Mouse (Mus musculus) midbrain, embryonic 12.5 days (tissue): Measurements from ENCODE around the gene Ppil1. TPM values are rescaled to one million over a fixed set of nuclear protein-coding genes. Genes with fewer than 3 reads are reported as not detected.

ENCODE experiments used
- ATAC-seq: fragments of 200-750 bp; cut with Nextera tagmentation; 2 replicates; pipeline ENCODE4 v1.8.0; 2017; ENCODE audit warnings: low read depth, moderate TSS enrichment, moderate library complexity; ENCODE audit not compliant: low FRiP score
- H3K27ac ChIP-seq: fragments of 300-500 bp; sonication (generic); replicated peaks from 2 replicates; pipeline ENCODE4 v1.5.1; 2016; ENCODE audit warnings: mild to moderate bottlenecking
- H3K27me3 ChIP-seq: fragments of 300-500 bp; sonication (generic); 2 replicates; pipeline ENCODE4 v1.6.1; 2016; ENCODE audit warnings: mild to moderate bottlenecking
- H3K36me3 ChIP-seq: fragments of 300-500 bp; sonication (generic); 2 replicates; pipeline ENCODE4 v1.6.1; 2016
- H3K4me1 ChIP-seq: fragments of 300-500 bp; sonication (generic); 2 replicates; pipeline ENCODE4 v1.6.1; 2016
- H3K4me2 ChIP-seq: fragments of 300-500 bp; sonication (generic); replicated peaks from 2 replicates; pipeline ENCODE4 v1.6.1; 2016; ENCODE audit warnings: mild to moderate bottlenecking, moderate library complexity
- H3K4me3 ChIP-seq: fragments of 300-500 bp; sonication (generic); 2 replicates; pipeline ENCODE4 v1.5.1; 2016; ENCODE audit warnings: mild to moderate bottlenecking
- H3K9ac ChIP-seq: fragments of 300-500 bp; sonication (generic); replicated peaks from 2 replicates; pipeline ENCODE4 v1.6.1; 2016; ENCODE audit warnings: mild to moderate bottlenecking, moderate library complexity
- H3K9me3 ChIP-seq: fragments of 300-500 bp; sonication (generic); 2 replicates; pipeline ENCODE4 v1.6.1; 2016; ENCODE audit warnings: mild to moderate bottlenecking
- WGBS: fragments of 180-500 bp; shearing (Covaris S2); methylation state at CpG from one replicate; pipeline ENCODE4 v1.1.7; 2016; 5-methylcytosine and 5-hydroxymethylcytosine counted together
- polyA plus RNA-seq: library from polyadenylated mRNA; unstranded; fragments of >200 nt; fragmentation: Nextera tagmentation; extraction: Ambion mirVana; gene quantifications from 2 replicates; pipeline ENCODE4 v1.2.1, GENCODE M21; 2016

Ppil1 gene
- polyA plus RNA-seq, 1 experiment from 2014 or later: 129 TPM

GRCm38 (mm10) chr17:29247881-29248280, 16.1 kb downstream of the Ppil1 start:
- WGBS: 88% methylated on average over 13 of the region's 13 CpGs
- H3K27ac ChIP-seq: no peak overlapping the region
- H3K9ac ChIP-seq: no peak overlapping the region
- peaks cover 35% of the 10 kb centered on the region for H3K4me1 ChIP-seq
- H3K9me3 ChIP-seq: no peaks in the 10 kb centered on the region
- no peak for ATAC-seq
- no peak overlapping the region for H3K4me2 ChIP-seq
- no peaks in the 10 kb centered on the region for H3K27me3 ChIP-seq
- peaks cover 43% of the 10 kb centered on the region for H3K36me3 ChIP-seq
- no peak overlapping the region for H3K4me3 ChIP-seq

DNA sequence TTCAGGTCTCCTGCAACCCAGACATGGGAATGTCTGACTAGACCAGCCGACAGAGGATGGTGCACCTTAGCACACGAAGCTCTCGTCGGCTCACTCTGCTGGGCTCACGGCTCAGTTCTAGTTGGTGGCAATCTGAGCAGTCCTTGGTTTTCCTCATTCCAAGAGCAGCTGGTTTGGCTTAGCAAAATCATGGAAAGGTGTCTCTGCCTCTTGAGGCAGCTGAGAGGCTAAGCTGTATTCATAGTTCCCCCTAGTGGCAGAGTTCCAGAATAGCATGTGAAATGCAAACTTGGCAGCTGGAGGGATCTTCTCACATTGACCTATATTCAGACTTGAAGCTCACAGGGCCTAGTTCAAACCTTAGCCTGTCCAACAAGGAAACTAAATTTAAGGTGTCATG, 17.4 kb downstream of the Ppil1 start:
- H3K4me3 ChIP-seq: no peak overlapping the region
- no peaks in the 10 kb centered on the region for H3K9me3 ChIP-seq
- ATAC-seq: 0 out of 2 replicates have a peak, but pooled peaks have one; percentile 34
- H3K4me2 ChIP-seq: no peak overlapping the region
- 0 out of 2 replicates have a peak overlapping the region, but pooled peaks have one; percentile 46 for H3K27ac ChIP-seq
- WGBS: 24% methylated on average over 5 of the region's 5 CpGs
- peaks cover 30% of the 10 kb centered on the region for H3K36me3 ChIP-seq
- no peak overlapping the region for H3K9ac ChIP-seq
- H3K27me3 ChIP-seq: peaks cover 9% of the 10 kb centered on the region
- H3K4me1 ChIP-seq: peaks cover 36% of the 10 kb centered on the region

DNA sequence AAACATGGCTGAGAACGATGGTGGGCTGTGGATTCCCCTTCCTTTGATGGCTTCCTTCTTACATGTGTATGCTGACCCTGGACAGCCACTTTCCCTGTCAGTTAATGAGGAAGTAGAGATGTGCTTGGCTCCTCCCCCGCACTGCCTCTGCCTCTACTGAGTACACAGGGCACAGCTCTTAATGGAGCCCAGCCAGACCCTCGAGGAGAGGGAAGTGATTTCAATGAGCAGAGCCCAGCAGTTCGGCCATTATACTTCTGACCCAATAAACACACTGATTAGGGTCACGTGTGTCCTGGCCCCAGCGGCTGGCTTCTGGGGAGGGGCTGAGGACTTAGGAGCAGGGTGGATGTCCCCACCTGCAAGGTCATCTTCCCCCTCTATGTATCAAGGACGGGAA, 18.3 kb downstream of the Ppil1 start:
- peak overlapping the region; percentile 71 for H3K27ac ChIP-seq
- peak; percentile 30; the same call in 1 of the 2 replicates for ATAC-seq
- no peak overlapping the region for H3K9ac ChIP-seq
- H3K4me1 ChIP-seq: peaks cover 36% of the 10 kb centered on the region
- peaks cover 9% of the 10 kb centered on the region for H3K27me3 ChIP-seq
- no peaks in the 10 kb centered on the region for H3K9me3 ChIP-seq
- H3K4me2 ChIP-seq: no peak overlapping the region
- peaks cover 21% of the 10 kb centered on the region for H3K36me3 ChIP-seq
- H3K4me3 ChIP-seq: no peak overlapping the region
- WGBS: 29% methylated on average over 7 of the region's 7 CpGs

DNA sequence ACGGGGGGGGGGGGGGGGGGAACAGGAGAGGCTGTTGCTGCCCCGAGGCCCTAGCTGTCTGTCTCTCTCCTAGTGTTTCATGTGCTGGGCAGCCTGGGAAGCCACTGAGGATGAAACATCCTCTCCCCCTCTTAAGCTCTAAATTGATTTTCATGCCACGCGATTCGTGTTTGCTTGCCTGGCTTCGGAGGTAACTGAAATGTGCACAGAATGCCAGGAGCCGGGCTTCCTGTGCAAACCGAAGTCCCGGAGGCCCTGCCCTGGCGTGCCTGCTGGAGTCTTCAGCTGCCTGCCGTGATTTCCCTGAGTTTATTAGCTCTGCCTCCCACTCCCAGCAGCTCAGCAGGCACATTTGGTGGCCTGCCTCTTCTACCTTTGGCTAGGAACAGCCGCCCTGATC, 19.1 kb downstream of the Ppil1 start:
- ATAC-seq: no peak

DNA sequence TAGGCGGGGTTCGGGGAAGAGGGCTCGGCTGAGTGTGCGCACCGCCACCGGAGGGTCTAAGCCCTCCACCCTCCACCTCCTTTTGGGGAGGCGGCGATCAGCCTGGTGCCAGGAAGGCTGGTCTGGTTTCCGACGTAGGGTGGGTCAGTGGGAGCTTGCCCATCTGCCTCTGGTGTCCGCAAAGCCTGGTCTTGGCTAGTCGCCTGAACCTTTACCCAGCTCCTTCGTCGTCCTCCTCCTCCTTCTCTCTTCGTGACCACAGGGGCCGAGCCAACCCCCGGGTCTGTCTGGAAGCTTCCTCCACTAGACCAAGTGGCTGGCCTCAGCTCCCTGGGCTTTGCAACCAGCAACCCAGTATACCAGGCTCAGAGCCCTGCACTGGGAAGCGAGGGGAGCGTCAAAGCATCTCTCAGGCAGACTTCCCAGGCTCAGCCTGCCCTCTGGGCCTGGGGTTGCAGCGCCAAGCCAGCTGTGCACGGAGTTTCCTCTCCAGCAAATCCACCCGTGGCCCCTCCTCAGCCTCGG, 25.5 kb downstream of the Ppil1 start:
- Histone ChIP-seq H3K4me3 (peak overlapping the region; percentile 62), H3K9me3 (no peaks in the 10 kb centered on the region), H3K36me3 (no peaks in the 10 kb centered on the region), H3K27ac (peak overlapping the region; percentile 20; the same call in 1 of the 2 replicates), H3K27me3 (peaks cover 63% of the 10 kb centered on the region), H3K4me1 (peaks cover 32% of the 10 kb centered on the region), H3K4me2 (peak overlapping the region; percentile 100), H3K9ac (peak overlapping the region; percentile 55)
- 4% methylated on average over 18 of the region's 23 CpGs for WGBS
- ATAC-seq: 0 out of 2 replicates have a peak, but pooled peaks have one; percentile 23

More for the DNA sequence above, 19.1 kb downstream of the Ppil1 start:
- peaks cover 36% of the 10 kb centered on the region for H3K4me1 ChIP-seq
- no peak overlapping the region for H3K4me3 ChIP-seq
- H3K9ac ChIP-seq: 0 out of 2 replicates have a peak overlapping the region, but pooled peaks have one; percentile 0
- peak overlapping the region; percentile 1; the same call in 1 of the 2 replicates for H3K4me2 ChIP-seq
- peak overlapping the region; percentile 71 for H3K27ac ChIP-seq
- peaks cover 16% of the 10 kb centered on the region for H3K27me3 ChIP-seq
- no peaks in the 10 kb centered on the region for H3K9me3 ChIP-seq
- peaks cover 13% of the 10 kb centered on the region for H3K36me3 ChIP-seq
- 18% methylated on average over 10 of the region's 12 CpGs for WGBS

- Histone ChIP-seq H3K4me1 (peaks cover 28% of the 10 kb centered on the region), H3K27me3 (peaks cover 63% of the 10 kb centered on the region), H3K4me3 (peak within 1 kb of the TSS; percentile 62), H3K9ac (peak within 1 kb of the TSS; percentile 55), H3K9me3 (no peaks in the 10 kb centered on the region), H3K27ac (peak within 1 kb of the TSS; percentile 20; the same call in 1 of the 2 replicates), H3K36me3 (no peaks in the 10 kb centered on the region), H3K4me2 (peak within 1 kb of the TSS; percentile 100)
- under 1% methylated on average over 49 of the region's 73 CpGs for WGBS
- ATAC-seq: peak; percentile 57
These were observed 26.1 kb downstream of the Ppil1 start, which contains the start of gene Cpne5 for GRCm38 (mm10) chr17:29237772-29238420. Cpne5 (minus strand) TSS chr17:29238167.

DNA sequence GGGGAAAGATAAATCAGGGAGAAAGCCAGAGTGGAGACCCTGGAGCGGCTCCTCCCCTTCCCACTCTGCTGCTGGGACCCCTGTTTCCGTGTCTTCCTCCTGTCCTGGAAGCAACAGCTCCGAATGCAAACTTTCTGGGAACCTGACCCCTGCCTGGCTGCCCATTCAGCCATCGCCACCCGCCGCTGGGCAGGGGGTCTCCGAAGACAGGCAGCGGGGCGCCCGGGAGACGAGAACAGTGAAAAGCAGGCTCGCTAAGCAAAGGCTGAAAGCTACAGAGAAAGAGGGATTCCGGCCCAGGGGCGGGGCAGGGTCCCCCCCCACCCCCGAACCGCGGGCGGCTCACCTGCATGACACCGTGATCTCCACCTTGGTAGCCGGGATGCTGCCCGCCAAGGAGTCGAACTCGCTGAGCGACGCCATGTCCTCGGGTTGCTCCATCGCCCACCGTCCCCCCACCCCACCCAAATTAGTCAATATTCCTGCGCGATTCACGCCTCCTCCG, 26.7 kb downstream of the Ppil1 start:
- Histone ChIP-seq H3K27ac (no peak overlapping the region), H3K9ac (peak overlapping the region; percentile 55), H3K27me3 (peaks cover 61% of the 10 kb centered on the region), H3K4me1 (peaks cover 28% of the 10 kb centered on the region), H3K4me3 (peak overlapping the region; percentile 62), H3K36me3 (no peaks in the 10 kb centered on the region), H3K9me3 (no peaks in the 10 kb centered on the region), H3K4me2 (peak overlapping the region; percentile 100)
- ATAC-seq: no peak
- WGBS: under 1% methylated on average over 32 of the region's 32 CpGs

DNA sequence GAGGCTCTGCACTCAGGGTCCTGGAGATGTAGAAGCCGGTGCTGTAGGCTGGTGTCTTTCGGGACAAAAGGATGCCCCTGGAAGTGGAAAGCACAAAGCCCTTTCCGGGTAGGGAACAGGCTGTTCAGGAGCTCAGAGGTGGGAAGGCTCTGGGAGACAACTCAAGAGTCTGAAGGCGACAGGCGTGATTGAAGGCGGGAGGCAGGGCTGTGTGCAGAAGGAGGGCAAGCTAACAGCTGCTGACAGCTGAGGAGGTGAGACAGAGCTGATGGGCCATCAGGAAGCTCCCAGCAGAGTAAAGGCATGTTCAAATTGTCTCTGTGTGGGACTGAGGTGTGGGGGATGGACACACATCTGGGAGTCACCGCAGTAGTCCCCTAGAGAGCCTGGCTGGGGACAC, 27.9 kb downstream of the Ppil1 start:
- 65% methylated on average over 7 of the region's 7 CpGs for WGBS
- Histone ChIP-seq H3K9me3 (no peaks in the 10 kb centered on the region), H3K27me3 (peaks cover 54% of the 10 kb centered on the region), H3K9ac (no peak overlapping the region), H3K4me3 (no peak overlapping the region), H3K4me1 (peaks cover 28% of the 10 kb centered on the region), H3K27ac (no peak overlapping the region), H3K4me2 (no peak overlapping the region), H3K36me3 (no peaks in the 10 kb centered on the region)
- ATAC-seq: no peak

GRCm38 (mm10) chr17:29231109-29231508, 32.9 kb downstream of the Ppil1 start:
- H3K4me3 ChIP-seq: no peak overlapping the region
- H3K9me3 ChIP-seq: no peaks in the 10 kb centered on the region
- peaks cover 7% of the 10 kb centered on the region; the same call in 1 of the 2 replicates for H3K4me1 ChIP-seq
- no peak for ATAC-seq
- H3K36me3 ChIP-seq: no peaks in the 10 kb centered on the region
- no peak overlapping the region for H3K27ac ChIP-seq
- no peak overlapping the region for H3K4me2 ChIP-seq
- no peak overlapping the region for H3K9ac ChIP-seq
- WGBS: 89% methylated on average over 10 of the region's 10 CpGs
- H3K27me3 ChIP-seq: peaks cover 16% of the 10 kb centered on the region

GRCm38 (mm10) chr17:29220631-29221030, 43.4 kb downstream of the Ppil1 start:
- H3K9me3 ChIP-seq: no peaks in the 10 kb centered on the region
- H3K36me3 ChIP-seq: no peaks in the 10 kb centered on the region
- H3K27ac ChIP-seq: no peak overlapping the region
- no peak overlapping the region for H3K4me3 ChIP-seq
- H3K4me1 ChIP-seq: peaks cover 22% of the 10 kb centered on the region
- 55% methylated on average over 14 of the region's 14 CpGs for WGBS
- peaks cover 10% of the 10 kb centered on the region; the same call in 1 of the 2 replicates for H3K27me3 ChIP-seq
- no peak for ATAC-seq
- no peak overlapping the region; the same call in 1 of the 2 replicates for H3K9ac ChIP-seq
- no peak overlapping the region for H3K4me2 ChIP-seq

DNA sequence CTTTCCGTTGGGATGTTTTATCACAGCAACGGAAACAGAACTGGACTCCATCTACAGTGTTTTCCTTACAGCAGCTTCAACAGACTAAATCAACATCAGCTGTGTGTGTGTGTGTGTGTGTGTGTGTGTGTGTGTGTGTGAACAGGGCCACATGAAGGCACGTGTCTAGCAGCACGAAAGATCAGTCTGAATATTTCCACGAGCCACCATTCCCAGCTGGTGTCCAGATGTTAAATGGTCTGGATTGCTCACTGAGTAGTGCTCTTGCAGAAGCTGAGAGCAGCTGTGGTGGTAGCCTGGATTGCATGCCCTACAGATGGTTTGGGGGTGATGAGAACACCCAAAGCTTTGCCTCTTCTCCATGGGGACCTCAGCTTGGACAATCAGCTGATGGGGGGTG, 46.0 kb downstream of the Ppil1 start:
- peaks cover 19% of the 10 kb centered on the region; the same call in 1 of the 2 replicates for H3K27me3 ChIP-seq
- no peaks in the 10 kb centered on the region for H3K9me3 ChIP-seq
- H3K9ac ChIP-seq: no peak overlapping the region
- no peak overlapping the region for H3K4me3 ChIP-seq
- no peak overlapping the region for H3K27ac ChIP-seq
- H3K4me2 ChIP-seq: no peak overlapping the region
- ATAC-seq: no peak
- 87% methylated on average over 5 of the region's 5 CpGs for WGBS
- H3K4me1 ChIP-seq: peaks cover 48% of the 10 kb centered on the region
- no peaks in the 10 kb centered on the region for H3K36me3 ChIP-seq

DNA sequence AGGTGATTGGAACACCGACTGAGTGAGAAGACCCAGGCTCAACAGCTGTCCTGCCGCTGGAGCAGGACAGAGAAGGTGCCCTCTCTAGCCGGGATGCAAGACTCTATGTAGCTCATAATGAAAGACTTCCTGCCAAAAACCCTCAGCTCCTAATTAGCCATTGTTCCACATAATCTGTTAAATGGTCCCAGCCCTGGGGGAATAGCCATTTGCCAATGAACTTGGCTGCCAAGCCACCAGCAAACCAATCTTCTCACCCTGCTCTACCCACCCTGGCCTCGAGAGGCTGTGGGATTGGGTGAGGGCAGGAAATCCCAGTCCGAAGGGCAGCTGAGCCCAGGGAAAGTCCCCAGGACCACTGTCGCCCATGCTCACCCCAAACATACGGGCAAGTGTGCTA, 47.9 kb downstream of the Ppil1 start:
- no peak overlapping the region for H3K9ac ChIP-seq
- H3K4me3 ChIP-seq: no peak overlapping the region
- H3K27ac ChIP-seq: no peak overlapping the region
- H3K27me3 ChIP-seq: peaks cover 24% of the 10 kb centered on the region
- peaks cover 54% of the 10 kb centered on the region for H3K4me1 ChIP-seq
- H3K9me3 ChIP-seq: no peaks in the 10 kb centered on the region
- no peak for ATAC-seq
- no peak overlapping the region for H3K4me2 ChIP-seq
- no peaks in the 10 kb centered on the region for H3K36me3 ChIP-seq
- WGBS: 74% methylated on average over 7 of the region's 7 CpGs
